Mouse (Mus musculus) kidney, adult 2 months (tissue): ENCODE data around the gene Drd1. TPM values are rescaled to one million over a fixed set of nuclear protein-coding genes. Genes with fewer than 3 reads are reported as not detected.

ENCODE experiments used
- DNase-seq: peaks from one replicate; pipeline ENCODE4 v3.0.0; 2021
- H3K27ac ChIP-seq: fragments of 200-500 bp; 2 replicates; pipeline ENCODE4 v1.5.1; 2012; ENCODE audit warnings: low read depth, low read length, control low read depth, inconsistent platforms; ENCODE audit not compliant: insufficient read depth
- H3K27me3 ChIP-seq: fragments of 200-500 bp; replicated peaks from 2 replicates; pipeline ENCODE4 v1.6.1; 2012; ENCODE audit warnings: mild to moderate bottlenecking, moderate library complexity, low read length, inconsistent platforms; ENCODE audit not compliant: control insufficient read depth, insufficient read depth
- H3K36me3 ChIP-seq: fragments of 200-500 bp; 2 replicates; pipeline ENCODE4 v1.6.1; 2012; ENCODE audit warnings: mild to moderate bottlenecking, moderate library complexity, low read length, inconsistent platforms; ENCODE audit not compliant: control insufficient read depth, insufficient read depth
- H3K4me1 ChIP-seq: fragments of 200-500 bp; 2 replicates; pipeline ENCODE4 v1.6.1; 2011; ENCODE audit warnings: low read length; ENCODE audit not compliant: control insufficient read depth, insufficient read depth
- H3K4me3 ChIP-seq: fragments of 200-500 bp; 2 replicates; pipeline ENCODE4 v1.5.1; 2011; ENCODE audit warnings: mild to moderate bottlenecking, low read depth, low read length, control low read depth; ENCODE audit not compliant: insufficient read depth
- CTCF ChIP-seq: fragments of 200-500 bp; conservative IDR thresholded peaks from 2 replicates; pipeline ENCODE4 v1.5.1; 2011; ENCODE audit warnings: low read depth, mild to moderate bottlenecking, control low read depth, low read length, moderate library complexity, mixed read lengths; ENCODE audit not compliant: insufficient read depth, insufficient read length
- POLR2A ChIP-seq: fragments of 200-500 bp; IDR thresholded peaks from one replicate; pipeline ENCODE4 v1.6.1; 2011; ENCODE audit warnings: low read depth, low read length, control low read depth
- WGBS: fragments of 180-500 bp; shearing (Covaris S2); methylation state at CpG from one replicate; pipeline ENCODE4 v1.1.7; 2018; 5-methylcytosine and 5-hydroxymethylcytosine counted together
- polyA plus RNA-seq: library from polyadenylated mRNA; depleted of rRNA; stranded (reverse); fragments of >200 nt; gene quantifications from 2 replicates; pipeline ENCODE4 v1.2.3, GENCODE M21; 2012; rRNA removed

The Drd1 gene
- polyA plus RNA-seq, 1 experiment, result 0.02 TPM

- no peaks in the 10 kb centered on the region for H3K4me1 ChIP-seq
- DNase-seq, result no peak
- WGBS, result 70% methylated on average over 4 of the region's 4 CpGs
- TF ChIP-seq POLR2A (no peak), CTCF (no peak)
- H3K4me3 ChIP-seq, result no peak overlapping the region
- H3K36me3 ChIP-seq, result no peaks in the 10 kb centered on the region
- no peaks in the 10 kb centered on the region for H3K27me3 ChIP-seq
- no peak overlapping the region for H3K27ac ChIP-seq
Observed at GRCm38 (mm10) chr13:54033653-54034052, 21.9 kb downstream of the Drd1 start.

GRCm38 (mm10) chr13:54027079-54027478, 28.4 kb downstream of the Drd1 start:
- 39% methylated on average over 7 of the region's 7 CpGs for WGBS
- Histone ChIP-seq H3K4me1 (no peaks in the 10 kb centered on the region), H3K4me3 (no peak overlapping the region), H3K36me3 (no peaks in the 10 kb centered on the region), H3K27ac (no peak overlapping the region), H3K27me3 (no peaks in the 10 kb centered on the region)
- TF ChIP-seq POLR2A (no peak), CTCF (no peak)
- no peak for DNase-seq

GRCm38 (mm10) chr13:54023311-54023710, 32.2 kb downstream of the Drd1 start:
- Histone ChIP-seq H3K4me1 (no peaks in the 10 kb centered on the region), H3K27ac (no peak overlapping the region), H3K36me3 (no peaks in the 10 kb centered on the region), H3K4me3 (no peak overlapping the region), H3K27me3 (no peaks in the 10 kb centered on the region)
- 69% methylated on average over 5 of the region's 5 CpGs for WGBS
- DNase-seq, result no peak
- TF ChIP-seq POLR2A (no peak), CTCF (no peak)

GRCm38 (mm10) chr13:54008716-54009115, 46.8 kb downstream of the Drd1 start:
- no peak for TF ChIP-seq CTCF
- no peak for TF ChIP-seq POLR2A
- H3K36me3 ChIP-seq, result no peaks in the 10 kb centered on the region
- no peaks in the 10 kb centered on the region for H3K27me3 ChIP-seq
- no peak for DNase-seq
- 92% methylated on average over 4 of the region's 4 CpGs for WGBS
- no peak overlapping the region for H3K27ac ChIP-seq
- H3K4me1 ChIP-seq, result no peaks in the 10 kb centered on the region
- H3K4me3 ChIP-seq, result no peak overlapping the region

Other genes starting within 250 kb of the Drd1 start
- 96.4 and 106 TPM in 2 replicates for gene Sfxn1, start 16.2 kb upstream of the Drd1 start, polyA plus RNA-seq
- 0.50 and 0.53 TPM in 2 replicates for gene Hrh2, start 136.4 kb upstream of the Drd1 start, polyA plus RNA-seq